Mouse (Mus musculus) spleen, postnatal 4 days (tissue): ENCODE data around the gene Cdkn2aipnl.
A peak's percentile ranks its signal among the peaks of the same experiment; 100 is the strongest.

Experiments used
- DNase-seq, 2 experiments: peaks; one replicate each; pipeline ENCODE4 v3.0.0; 2022; ENCODE audit warnings: low spot score in 2 of 2

Cdkn2aipnl gene

DNA sequence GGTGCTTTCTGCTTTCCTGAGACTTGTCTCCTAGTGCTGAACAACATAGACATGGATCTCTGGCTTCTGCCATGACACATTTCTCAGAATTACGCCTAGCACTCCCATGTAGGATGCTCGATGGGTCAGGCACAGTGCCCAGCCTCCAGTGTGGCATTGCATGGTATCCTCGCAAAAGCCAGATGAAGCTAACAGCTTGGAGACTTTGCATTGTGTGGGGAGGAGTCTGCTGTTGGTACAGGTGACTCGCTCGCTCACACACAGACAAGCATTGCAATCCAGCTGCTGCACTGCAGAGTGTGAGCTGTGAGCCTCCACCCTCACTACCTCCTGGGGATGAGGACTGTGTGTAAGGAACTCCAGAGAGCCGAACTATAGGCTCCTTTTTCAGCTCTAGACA is 21.3 kb upstream of the Cdkn2aipnl start:
- DNase-seq, result no peak

DNA sequence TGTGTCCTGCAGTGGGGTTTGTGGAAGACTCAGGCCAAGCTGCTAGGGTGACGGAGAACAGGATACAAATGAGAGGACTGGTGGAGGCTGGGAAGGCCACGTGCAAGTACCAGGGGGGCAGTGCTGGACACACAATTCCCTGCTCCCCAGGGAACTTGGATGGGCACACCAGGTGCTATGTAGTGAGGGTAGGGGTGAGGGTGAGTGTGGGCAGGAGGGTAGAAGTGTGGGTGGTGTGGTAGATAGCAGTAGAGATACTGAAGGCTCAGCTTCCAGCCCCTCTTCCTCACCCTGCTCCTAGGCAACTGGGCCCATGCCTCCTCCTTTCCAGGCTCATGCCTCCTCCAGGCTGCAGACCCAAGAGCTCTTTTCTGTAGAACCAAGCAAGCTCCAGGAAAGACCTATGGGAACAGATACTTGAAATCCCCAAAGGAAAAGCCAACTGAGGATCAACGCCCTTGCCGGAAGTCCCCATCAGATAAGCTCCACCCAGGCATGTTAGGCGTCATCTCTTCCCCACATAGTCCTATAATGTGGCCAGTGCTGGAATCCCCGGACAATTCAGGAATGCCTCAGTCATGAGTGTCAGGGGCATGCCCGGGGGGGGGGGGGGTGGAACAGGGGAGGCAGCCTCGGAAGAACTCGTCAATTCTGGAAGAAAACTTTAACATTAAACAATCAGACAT is 18.2 kb upstream of the Cdkn2aipnl start:
- DNase-seq, result no peak

DNA sequence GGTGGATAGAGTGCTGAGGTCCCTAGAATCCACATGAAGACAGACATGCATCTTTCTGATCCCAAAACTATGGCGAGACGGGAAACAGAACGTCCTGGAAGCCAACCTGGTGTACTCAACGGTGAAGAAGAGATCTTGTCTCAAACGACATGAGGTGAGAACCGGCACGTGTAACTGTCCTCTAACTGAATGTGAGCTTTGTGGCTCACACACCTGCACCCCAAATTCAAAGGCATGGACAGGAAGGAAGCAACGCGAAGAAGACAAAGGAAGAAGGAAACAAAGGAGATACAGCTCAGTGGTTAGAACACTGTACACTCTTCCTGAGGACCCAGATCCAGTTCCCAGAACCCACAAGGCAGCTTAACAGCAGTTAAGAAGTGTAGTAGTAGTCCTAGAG is 17.5 kb upstream of the Cdkn2aipnl start:
- no peak for DNase-seq

DNA sequence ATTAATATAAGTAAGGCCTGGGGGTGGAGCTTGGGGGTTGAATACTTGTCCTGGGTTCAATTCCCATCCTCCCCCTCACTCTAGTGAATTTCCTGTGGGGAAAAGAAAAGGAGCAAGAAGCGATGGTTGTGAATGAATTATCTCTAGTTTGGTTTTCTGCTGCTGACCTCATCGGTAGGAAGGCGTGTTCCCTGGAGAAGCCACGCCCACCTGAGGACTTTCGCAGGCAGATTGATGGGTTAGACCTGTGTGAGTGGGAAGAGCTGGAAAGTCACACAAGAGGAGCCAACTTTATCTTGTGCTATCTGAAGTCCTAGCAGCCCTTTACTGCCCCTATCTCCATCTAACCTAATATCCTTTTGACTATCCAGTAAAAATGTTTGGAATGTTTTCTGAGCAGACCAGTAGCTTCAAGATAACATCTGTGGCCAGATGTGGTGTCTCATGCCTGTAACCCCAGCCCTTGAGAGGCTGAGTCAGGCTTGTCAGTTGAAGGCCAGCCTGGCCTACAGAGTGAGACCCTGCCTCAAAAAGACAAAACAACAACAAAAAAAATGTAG is 15.5 kb upstream of the Cdkn2aipnl start:
- DNase-seq, result no peak

DNA sequence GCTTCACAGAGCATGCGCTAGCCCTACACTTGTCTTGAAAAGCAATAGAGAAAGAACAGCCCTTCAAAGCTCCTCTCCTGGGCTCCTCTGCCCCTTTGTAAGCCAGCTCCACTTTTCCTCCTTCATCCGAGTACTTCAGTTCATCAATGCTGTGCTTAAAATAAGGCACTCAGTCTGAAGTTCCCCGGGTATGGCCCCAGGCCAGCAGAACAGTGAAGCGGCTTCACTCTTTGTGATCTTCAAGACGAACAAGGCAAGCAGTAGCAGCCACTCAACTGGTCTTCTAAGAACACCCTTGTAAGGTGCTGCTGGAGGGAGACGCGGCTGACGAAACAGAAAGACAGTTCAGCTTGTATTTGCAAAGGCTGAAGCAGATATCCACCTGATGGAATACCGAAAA is 11.3 kb upstream of the Cdkn2aipnl start:
- no peak for DNase-seq

DNA sequence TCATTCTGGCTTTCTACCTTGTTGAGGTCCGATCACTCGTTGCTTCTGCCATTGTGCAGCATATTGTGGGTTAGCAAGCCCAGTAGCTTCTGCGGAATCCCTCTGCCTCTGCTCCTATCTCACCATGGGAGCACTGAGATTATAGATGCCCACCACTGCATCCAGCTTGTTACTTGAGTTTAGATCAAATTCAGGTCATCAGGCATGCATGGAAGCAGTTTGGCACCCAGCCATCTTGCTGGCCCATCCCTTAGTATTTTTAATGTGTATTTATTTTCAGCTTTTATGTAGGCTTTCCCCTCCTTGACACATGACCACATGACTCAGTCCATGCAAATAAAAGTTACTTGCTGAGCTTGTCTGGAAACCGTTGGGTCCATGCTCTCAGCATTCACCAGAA is 9.7 kb upstream of the Cdkn2aipnl start:
- DNase-seq, result no peak

DNA sequence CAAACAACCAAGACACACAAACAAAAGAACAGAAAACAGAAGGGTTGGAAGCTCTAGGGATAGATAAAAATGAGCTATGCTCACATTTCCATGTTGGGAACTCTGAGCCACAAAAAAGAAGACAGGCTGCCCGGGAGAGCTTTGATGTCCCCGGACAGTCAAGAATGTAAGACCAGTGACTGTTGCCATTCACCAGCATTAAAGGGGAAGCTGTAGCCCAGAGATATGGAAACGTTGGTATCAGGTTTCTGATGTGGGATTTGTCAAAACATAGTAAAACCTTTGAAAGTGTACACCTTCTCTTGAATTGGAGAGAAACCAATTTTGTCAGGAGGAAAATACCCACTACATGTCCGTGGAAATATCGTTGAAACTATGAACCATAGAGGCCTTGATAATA is 8.0 kb upstream of the Cdkn2aipnl start:
- DNase-seq, result no peak

DNA sequence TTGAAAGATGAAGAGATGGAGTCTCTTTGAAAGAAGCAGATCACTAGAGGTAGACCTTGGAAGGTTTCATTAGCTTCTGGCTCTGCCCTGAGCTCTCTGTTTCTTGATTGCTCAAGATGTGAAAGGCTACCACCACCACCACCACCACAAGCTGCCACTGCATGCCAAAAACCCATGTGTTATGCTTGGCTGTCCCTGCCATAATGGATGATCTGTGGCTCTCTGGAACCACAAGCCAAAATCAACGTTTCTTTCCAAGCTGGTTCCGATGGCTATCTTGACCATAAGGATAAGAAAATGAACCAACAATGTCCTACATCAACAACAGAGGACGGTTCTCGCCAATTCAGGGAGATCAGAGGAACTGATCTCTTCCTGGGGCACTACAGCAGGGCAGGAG is 7.4 kb upstream of the Cdkn2aipnl start:
- no peak for DNase-seq

DNA sequence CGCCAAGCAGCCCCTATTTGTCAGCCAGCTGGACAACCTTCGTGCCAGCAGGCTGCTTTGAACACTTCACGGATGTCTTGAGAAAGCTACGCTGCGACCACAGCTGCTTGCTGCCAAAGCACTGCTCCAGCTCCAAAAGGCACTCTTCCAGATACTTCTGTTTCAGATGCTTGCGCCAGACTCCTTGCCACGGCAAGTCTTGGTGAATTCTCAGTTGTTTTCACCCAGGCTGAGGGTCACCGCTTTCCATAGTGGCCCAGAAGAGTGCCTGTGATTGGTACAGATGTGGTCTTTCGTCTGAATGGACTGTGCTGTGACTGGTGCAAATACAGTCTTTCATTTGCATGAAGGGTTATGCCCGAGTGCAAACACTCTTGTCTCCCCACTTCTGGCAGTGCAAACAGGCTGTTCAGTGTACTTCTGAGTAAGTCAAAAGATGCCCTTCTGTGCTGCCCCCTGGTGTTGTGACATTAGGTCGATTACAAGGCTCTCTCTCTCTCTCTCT is 6.4 kb upstream of the Cdkn2aipnl start:
- DNase-seq, result no peak

DNA sequence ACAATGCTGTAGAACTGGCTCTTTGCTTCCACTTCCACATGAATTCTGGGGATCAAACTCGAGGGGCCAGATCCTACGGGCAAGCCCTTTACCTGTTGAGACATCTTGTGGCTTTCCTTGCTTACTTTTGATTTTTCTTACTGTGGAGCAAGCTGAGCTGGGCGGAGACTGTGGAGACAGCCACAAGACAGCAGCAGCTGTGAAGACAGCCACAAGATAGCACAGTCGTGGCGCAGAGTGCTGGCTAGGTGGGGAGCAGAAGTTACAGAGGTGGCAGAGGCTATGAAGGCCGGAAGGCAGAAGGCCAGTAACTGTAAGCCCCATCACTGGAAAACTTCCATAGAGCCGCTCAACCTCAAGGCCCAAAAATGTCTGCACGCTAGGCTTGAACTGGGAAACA is 5.7 kb upstream of the Cdkn2aipnl start:
- no peak for DNase-seq

DNA sequence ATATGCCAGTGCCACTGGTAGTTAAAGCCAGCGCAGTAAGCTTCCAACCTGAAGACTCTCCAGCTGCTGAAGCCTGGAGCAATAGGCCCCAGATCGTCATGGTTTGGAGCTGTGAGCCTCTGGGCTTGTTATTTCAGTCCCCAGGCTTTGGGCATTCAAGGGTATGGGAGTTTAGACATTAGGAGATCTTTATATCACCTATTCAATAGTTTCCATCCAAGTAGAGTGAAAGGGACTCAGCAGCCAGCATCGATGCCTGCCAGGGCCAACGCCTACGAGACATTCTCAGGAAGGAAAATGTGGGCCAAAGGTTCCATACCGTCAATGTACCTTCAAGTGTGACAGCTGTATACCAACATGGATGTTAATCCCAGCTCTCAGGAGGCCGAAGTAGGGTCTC is 5.2 kb upstream of the Cdkn2aipnl start:
- no peak for DNase-seq

DNA sequence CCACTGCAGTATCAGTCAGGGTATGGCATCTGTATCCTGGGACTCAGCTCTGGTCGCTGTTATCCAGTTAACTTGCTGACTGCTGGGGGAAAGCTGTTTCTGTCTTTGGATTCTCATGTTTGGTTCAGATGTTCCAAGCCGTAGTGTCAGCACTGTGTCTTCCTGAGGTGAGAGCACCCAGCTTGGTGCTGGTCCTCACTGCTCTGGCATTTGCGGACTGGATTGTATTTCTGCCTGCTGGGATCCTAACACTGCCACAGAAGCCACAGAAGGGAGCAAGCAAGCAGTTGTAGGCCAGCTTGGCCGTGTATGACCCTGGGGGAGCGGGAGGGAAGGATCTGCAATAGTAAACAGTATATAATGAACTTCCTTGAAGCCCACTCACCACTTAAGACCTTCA is 810 bp upstream of the Cdkn2aipnl start:
- DNase-seq, result no peak

DNA sequence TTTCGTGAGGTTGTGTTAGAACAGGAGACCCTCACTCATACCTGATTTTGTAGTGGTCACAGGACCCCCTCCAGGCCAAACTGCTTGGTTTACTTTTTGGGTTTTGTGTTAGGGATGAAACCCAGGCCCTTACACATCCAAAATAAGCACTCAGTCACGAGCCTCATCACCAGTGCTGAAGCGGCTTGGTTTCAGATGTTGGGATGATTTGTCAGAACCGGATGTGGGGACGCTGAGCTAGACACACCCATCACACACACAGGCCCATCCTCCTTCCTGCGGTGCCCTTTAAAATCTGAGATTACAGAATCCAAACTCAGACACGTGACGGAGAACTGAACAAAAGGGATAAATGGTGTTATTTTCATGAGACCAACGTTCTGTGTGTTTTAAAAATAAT is 1.4 kb downstream of the Cdkn2aipnl start:
- no peak for DNase-seq

DNA sequence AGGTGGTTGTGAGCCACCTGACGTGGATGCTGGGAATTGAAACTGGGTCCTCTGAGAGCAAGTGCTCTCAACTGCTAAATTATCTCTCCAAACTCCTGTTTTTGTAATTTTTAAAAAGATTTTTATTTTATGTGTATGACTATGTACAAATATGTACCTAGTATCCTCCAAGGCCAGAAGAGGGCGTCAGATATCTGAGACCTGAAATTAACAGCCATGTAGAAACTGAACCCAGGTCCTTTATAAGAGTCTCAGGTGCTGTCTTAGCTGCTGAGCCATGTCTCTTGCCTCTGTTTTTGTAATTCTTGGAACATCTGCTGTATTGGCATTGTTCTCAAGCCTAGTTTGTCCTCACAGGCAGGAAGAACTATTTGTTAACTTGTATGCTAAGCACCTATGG is 2.0 kb downstream of the Cdkn2aipnl start:
- no peak for DNase-seq

DNA sequence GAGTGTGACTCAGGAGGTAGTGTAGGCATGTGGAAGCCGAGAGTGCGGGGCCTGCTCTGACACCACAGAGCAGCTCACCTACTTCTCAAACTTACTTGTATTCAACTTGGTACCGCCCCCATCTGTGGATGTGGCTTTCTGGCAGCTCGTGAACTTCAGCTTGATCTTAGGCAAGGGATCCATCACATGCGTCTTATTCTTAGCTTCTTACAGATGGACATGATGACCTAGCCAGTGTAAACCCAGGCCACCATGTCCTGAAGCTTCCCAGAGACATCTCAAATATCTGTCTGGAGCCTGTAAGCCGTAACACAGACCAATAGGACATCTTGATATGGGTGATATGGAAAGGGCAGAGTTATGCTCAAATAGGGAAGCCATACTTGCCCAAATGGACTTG is 4.2 kb downstream of the Cdkn2aipnl start:
- no peak for DNase-seq

DNA sequence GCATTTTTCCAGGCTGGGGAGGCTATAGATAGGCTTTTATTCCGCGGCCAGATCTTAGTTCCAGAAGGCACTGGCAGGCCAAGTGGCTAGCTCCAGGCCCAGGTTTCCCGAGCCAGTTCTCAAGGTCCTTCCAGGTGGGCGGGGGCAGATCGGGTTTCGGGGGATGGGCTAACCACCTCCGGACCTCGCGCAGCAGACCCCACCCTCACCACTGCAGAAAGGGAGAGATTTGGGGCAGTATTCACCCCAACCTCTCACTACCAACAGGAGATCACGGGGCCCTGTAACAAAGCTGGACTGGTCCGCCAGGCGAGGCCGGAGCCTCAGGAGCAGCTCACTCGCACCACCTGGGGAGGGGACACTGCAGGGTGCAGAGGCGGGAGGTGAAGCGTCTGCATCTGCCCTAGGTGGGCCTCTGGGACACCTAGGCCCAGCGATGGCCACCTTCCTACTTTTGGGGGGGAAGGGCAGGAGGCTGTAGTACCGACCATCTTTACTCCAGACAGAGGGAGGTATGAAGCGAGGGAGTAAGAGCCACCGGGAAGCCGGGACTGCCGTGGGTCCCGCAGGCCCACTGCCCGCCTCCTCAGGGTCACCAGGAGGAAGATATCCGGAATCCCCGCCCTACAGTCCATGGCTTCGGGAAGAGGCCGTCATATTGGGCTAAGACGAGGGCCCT is 32.3 kb downstream of the Cdkn2aipnl start:
- DNase-seq, result peak; percentile 43 to 72

DNA sequence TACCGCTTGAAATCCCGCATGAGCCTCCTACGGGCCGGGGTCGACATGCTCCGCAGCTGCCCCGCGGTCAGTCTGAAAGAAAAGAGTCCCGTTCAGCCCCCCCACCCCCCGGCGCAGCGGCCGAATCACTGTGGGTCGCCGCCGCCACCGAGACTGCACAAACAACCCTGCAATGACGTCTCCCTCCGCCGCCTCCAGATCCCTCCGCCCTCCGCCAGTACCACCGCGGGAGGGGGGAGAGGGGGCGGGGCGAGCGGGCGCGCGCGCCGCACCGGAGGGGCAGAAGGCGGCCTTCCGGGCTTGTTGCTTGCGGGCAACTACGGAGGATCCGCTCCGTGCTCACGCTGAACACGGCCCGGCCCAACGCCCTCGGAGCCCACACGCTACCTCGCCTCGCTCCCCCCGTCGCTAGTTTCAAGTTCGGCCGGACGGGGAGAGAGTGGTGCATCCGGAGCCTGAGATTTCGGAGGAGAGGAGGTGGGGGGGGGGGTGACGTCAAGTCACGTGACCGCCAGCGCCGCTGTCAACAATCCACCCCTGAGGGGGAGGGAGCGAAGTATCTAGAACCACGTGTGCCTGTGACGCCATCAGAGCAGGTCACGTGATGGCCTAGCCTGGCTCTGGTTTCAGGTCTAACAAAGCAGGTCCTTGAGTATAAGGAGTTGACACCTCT is 33.0 kb downstream of the Cdkn2aipnl start, which contains the start of gene Ube2b:
Ube2b (minus strand) TSS at position 473 of the 673 bp plus-strand sequence.
- DNase-seq, result peak; percentile 90 to 95

DNA sequence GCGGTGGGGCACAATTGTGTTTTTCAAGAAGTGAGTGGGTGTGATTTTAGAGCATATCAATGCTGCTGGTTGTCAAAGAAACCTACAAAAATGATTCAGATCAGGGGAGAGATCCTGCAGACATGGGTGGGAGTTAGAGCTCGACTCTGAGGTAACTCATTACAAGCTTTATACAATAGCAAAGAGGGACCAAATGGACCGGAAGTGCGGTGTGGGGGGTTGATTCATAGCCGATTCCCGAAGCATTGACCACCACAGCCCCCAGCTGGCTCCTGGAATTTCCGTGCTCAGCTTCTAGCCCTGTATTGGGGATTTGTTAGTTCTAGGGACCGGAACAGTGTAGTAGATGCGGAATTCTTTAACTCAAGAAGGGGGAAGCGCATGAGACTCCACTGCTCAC is 33.9 kb downstream of the Cdkn2aipnl start:
- DNase-seq, result no peak

DNA sequence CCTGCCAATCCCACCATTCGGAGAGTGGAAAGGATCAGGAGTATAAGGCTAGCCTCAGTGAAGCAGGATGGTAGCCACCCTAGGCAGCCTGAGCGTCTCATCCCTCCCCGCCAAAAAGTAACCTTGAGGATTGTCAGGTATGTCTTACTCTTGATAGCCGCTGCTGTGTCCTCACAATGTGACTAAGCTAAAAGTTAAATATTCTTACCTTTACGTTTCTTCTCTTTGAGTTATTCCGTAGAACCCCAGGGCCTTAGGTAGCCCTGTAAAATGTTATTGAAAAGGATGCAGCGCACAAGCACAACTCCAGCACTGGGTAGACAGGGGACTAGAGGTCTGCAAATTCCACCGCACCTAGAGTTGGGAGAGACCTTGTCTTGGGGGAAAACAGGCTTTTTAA is 34.4 kb downstream of the Cdkn2aipnl start:
- no peak for DNase-seq

DNA sequence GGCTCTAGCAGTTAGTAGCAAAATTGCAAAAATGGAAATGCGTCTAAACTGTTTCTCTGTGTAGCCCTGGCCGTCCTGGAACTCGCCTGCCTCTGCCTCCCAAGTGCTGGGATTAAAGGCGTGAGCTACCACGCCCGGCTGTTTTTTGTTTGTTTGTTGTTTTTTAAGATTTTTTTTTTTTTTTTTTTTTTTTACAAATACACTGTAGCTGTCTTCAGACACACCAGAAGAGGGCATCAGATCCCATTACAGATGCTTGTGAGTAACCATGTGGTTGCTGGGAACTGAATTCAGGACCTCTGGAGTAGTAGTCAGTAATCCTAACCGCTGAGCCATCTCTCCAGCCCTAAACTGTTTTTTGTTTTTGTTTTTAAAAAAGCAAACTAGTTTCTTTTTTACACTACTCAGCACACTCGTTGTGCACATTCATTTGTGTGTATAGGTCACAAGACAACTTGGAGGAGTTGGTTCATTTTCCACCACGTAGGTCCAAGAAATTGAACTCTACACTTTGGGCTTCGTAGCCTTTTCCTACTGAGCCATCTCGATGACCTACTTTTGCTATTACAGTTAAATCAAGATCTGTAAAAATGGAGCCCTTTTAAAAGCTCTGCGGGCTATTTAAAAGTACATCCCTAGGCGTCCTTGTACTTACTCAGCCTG is 35.5 kb downstream of the Cdkn2aipnl start:
- DNase-seq, result no peak

DNA sequence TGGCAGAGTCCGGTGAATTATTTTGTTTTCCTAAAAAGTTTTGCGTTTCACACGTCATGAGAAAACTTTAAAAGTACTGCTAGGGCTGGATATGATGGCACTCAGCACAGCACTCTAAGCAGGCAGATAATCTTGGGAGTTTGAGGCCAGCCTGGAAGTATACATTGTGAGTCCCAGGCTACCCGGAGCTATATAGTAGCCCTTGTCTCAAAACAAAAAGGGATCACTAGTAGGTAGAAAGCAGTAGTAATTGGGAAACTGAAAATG is 36.0 kb downstream of the Cdkn2aipnl start:
- DNase-seq, result no peak

DNA sequence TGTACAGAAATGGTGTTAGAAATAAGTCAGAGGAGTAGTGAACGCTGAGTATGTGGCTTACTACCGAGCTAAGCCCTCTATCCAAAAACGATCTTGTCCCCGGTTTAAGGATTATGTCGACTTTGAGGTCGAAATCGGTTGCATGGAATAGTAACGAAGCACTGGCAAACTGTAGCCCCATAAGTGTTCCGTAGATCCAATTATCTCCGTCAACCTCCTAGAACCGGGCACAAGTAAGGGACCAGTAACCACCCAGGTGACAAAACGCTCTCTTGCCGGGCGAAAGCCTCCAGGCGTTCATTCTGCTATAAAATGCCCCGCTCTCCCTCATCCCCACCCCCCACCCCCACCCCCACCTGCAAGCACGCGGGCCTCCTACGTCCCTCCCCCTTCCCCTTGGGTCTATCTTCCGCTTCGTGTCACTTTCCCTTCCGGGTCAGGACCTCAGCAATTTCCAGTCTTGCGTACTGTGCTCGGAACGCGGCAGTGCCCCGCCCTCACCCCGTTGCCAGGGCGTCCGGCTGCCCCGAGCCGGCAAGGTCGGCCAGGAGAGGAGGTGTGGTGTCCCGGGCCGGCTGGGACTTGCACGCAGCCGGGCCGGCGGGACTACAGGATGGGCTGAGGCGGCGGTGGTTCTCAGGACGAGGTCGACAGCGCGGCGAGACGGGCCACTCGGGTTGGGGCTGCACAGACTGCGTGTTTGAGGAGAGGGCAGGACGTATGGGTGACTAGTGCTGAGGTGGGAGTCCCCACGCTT is 36.5 kb downstream of the Cdkn2aipnl start, which contains the start of gene Cdkl3:
Cdkl3 (plus strand) TSS at position 450 of the 757 bp plus-strand sequence.
- DNase-seq, result peak; percentile 90 to 94
